Mouse (Mus musculus) intestine, embryonic 16.5 days (tissue): ENCODE measurements around the gene Il25. TPM values are rescaled to one million over a fixed set of nuclear protein-coding genes. Genes with fewer than 3 reads are reported as not detected.
"Not testable (repeated sequence)": the region's sequence is repeated elsewhere in the genome, so short reads cannot be mapped to it uniquely, and the experiment has no call there.

Experiments used
- ATAC-seq: fragments of 200-750 bp; cut with Nextera tagmentation; 2 replicates; pipeline ENCODE4 v1.8.0; 2017; ENCODE audit warnings: moderate TSS enrichment, moderate library complexity
- H3K27ac ChIP-seq: fragments of 300-500 bp; sonication (generic); 2 replicates; pipeline ENCODE4 v1.5.1; 2014; ENCODE audit warnings: mild to moderate bottlenecking, low read length
- H3K27me3 ChIP-seq: fragments of 300-500 bp; sonication (generic); replicated peaks from 2 replicates; pipeline ENCODE4 v1.6.1; 2014; ENCODE audit warnings: low read length, control low read depth, mixed read lengths; ENCODE audit not compliant: control insufficient read depth, insufficient read depth
- H3K36me3 ChIP-seq: fragments of 300-500 bp; sonication (generic); 2 replicates; pipeline ENCODE4 v1.6.1; 2014; ENCODE audit warnings: low read length, control low read depth; ENCODE audit not compliant: control insufficient read depth, insufficient read depth
- H3K4me1 ChIP-seq: fragments of 300-500 bp; sonication (generic); 2 replicates; pipeline ENCODE4 v1.6.1; 2014; ENCODE audit warnings: low read length, control low read depth, mixed read lengths; ENCODE audit not compliant: control insufficient read depth, insufficient read depth
- H3K4me2 ChIP-seq: fragments of 300-500 bp; sonication (generic); 2 replicates; pipeline ENCODE4 v1.6.1; 2014; ENCODE audit warnings: low read depth, low read length, control low read depth
- H3K4me3 ChIP-seq: fragments of 300-500 bp; sonication (generic); 2 replicates; pipeline ENCODE4 v1.5.1; 2014; ENCODE audit warnings: mild to moderate bottlenecking, low read length
- H3K9ac ChIP-seq: fragments of 300-500 bp; sonication (generic); 2 replicates; pipeline ENCODE4 v1.6.1; 2014; ENCODE audit warnings: low read depth, low read length
- H3K9me3 ChIP-seq: fragments of 300-500 bp; sonication (generic); 2 replicates; pipeline ENCODE4 v1.6.1; 2016; ENCODE audit warnings: low read length, control low read depth; ENCODE audit not compliant: control insufficient read depth
- WGBS: fragments of 180-500 bp; shearing (Covaris S2); extraction: QIAGEN DNeasy Blood & Tissue Kit; methylation state at CpG from one replicate; pipeline ENCODE4 v1.1.7; 2014; 5-methylcytosine and 5-hydroxymethylcytosine counted together
- microRNA counts: library from miRNA; unstranded; fragments of <30 nt; microRNA quantifications from one replicate; lab custom pipeline; 2016
- microRNA-seq: library from miRNA; unstranded; fragments of <30 nt; microRNA quantifications from one replicate; pipeline ENCODE4, GENCODE M21; 2016
- polyA plus RNA-seq: library from polyadenylated mRNA; unstranded; fragments of >200 nt; fragmentation: Nextera tagmentation; extraction: Ambion mirVana; gene quantifications from 2 replicates; pipeline ENCODE4 v1.2.1, GENCODE M21; 2015

The Il25 gene
- polyA plus RNA-seq, 1 experiment from 2014 or later, result not detected

DNA sequence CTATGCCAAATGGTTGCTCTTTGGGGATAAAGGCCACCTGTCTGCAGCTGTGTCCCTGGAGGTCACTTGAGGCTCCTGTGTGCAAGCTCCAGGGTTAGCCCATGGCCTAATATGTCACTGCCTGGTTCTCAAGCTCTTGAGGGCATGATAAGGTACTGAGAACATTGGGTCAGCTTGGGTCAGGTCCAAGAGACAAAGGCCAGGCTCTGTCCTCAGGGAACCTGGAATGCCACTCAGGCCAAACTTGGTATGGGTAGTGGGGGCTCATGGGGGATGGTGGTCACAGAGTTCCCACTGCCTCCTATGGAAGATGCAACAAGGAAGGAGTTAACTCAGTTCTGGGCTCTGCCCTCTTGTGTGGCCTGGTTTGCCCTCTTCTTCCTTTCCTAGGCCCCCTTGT lies 35.8 kb downstream of the Il25 start:
- H3K4me2 ChIP-seq, result no peak overlapping the region
- H3K36me3 ChIP-seq, result no peaks in the 10 kb centered on the region
- no peaks in the 10 kb centered on the region for H3K27me3 ChIP-seq
- no peaks in the 10 kb centered on the region for H3K4me1 ChIP-seq
- no peak overlapping the region for H3K9ac ChIP-seq
- H3K27ac ChIP-seq, result no peak overlapping the region
- ATAC-seq, result no peak
- no peaks in the 10 kb centered on the region for H3K9me3 ChIP-seq
- H3K4me3 ChIP-seq, result no peak overlapping the region

DNA sequence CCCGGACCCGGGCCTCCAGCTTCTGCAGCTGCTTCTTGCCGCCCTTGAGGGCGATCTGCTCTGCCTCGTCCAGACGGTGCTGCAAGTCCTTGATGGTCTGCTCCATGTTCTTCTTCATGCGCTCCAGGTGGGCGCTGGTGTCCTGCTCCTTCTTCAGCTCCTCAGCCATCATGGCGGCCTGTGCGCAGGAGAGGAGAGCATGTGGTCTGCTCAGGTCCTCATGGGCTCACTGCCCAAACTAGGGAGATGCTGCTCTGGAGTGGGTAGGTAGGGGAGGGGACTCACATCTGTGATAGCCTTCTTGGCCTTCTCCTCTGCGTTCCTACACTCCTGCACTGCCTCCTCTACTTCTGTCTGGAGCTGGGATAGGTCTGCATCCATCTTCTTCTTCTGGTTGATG lies 40.3 kb downstream of the Il25 start:
- not testable (repeated sequence) for H3K4me3 ChIP-seq, H3K9me3 ChIP-seq, H3K4me1 ChIP-seq, H3K27ac ChIP-seq, H3K4me2 ChIP-seq, H3K36me3 ChIP-seq, H3K27me3 ChIP-seq, H3K9ac ChIP-seq, ATAC-seq
- WGBS, result 93% methylated on average over 8 of the region's 11 CpGs

DNA sequence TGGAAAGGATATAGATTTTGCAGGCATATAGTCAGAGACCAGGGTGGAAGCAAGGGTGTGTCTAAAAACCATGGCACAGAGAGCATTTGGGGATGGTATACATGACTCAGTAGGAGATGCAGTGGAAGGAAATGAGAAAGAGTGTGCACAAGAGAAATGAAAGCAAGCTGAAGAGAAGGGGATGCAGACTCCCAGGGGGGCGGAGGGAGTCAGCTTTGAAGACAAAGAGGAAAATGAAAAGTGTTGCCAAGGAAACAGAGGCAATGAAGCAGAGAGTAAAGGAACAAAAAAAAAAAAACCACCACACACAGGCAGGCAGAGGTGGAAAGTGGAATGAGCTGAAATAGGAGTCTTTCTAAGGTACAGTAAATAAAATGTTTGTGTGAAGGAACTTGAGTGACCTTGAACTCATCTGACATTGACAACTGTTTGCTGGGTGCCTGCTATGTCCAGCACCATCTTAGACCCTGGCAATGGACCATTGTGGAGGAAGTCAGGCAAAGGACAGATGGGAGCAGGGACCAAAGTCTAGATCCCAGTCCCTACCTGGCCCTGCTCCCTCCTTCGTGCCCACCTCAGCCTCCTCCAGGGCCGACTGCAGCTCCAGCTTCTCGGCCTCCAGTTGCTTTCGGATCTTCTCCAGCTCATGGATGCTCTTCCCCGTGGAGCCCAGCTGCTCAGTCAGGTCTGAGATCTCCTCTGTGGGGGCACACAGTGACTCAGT lies 41.7 kb downstream of the Il25 start:
- no peak for ATAC-seq
- Histone ChIP-seq H3K27me3 (no peaks in the 10 kb centered on the region), H3K4me2 (no peak overlapping the region), H3K9me3 (no peaks in the 10 kb centered on the region), H3K36me3 (no peaks in the 10 kb centered on the region), H3K4me1 (no peaks in the 10 kb centered on the region), H3K4me3 (no peak overlapping the region), H3K27ac (no peak overlapping the region), H3K9ac (no peak overlapping the region)
- WGBS, result 82% methylated on average over 6 of the region's 6 CpGs

DNA sequence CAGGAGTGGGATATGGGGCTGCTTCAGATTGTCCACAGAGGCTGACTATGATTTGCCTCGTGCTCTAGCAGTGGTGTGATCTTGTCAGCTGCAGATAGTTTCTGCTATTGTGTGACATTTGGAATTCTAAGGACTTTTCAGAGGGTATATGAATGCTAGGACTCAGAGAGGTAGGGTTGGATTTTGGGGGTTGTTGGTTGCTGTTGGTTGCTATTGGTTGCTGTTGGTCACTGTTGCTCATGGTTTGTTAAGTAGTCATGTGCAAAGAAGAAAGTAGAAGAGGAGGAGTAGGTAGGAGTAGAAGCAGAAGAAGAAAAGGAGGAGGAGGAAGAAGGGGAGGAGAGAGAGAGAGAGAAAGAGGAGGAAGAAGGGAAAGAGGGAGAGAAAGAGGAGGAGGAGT lies 44.1 kb downstream of the Il25 start, which contains the start of gene Gm17428:
TSS of gene Gm17428 (plus strand) at position 301 of the 400 bp plus-strand sequence.
- Histone ChIP-seq H3K9ac (no peak within 1 kb of the TSS), H3K9me3 (no peaks in the 10 kb centered on the region), H3K4me2 (no peak within 1 kb of the TSS), H3K27ac (no peak within 1 kb of the TSS), H3K27me3 (no peaks in the 10 kb centered on the region), H3K36me3 (no peaks in the 10 kb centered on the region), H3K4me1 (no peaks in the 10 kb centered on the region), H3K4me3 (no peak within 1 kb of the TSS)
- WGBS, result 79% methylated on average over 1 of the region's 1 CpGs
- ATAC-seq, result no peak

DNA sequence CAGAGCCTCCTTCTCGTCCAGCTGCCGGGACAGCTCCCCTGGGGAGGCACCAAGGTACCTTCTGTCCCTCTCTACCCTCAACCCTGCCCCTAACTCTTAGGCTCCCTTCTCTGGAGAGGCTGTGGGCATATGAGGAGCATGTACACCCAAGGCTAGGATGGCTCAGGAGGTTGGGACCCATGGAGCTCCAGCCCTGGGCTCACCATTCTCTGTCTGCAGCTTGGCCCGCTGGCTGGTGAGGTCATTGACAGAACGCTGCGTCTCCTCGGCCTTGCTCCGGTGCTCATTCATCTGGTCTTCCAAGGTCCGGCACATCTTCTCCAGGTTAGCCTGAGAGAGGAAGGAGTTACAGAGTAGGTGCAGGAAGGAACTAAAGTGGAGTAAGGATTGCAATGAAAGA lies 46.2 kb downstream of the Il25 start:
- no peak for ATAC-seq
- H3K4me1 ChIP-seq, result no peaks in the 10 kb centered on the region
- no peak overlapping the region for H3K4me2 ChIP-seq
- H3K27me3 ChIP-seq, result no peaks in the 10 kb centered on the region
- no peak overlapping the region for H3K4me3 ChIP-seq
- WGBS, result 88% methylated on average over 8 of the region's 8 CpGs
- H3K36me3 ChIP-seq, result no peaks in the 10 kb centered on the region
- no peak overlapping the region for H3K9ac ChIP-seq
- no peaks in the 10 kb centered on the region for H3K9me3 ChIP-seq
- no peak overlapping the region for H3K27ac ChIP-seq

DNA sequence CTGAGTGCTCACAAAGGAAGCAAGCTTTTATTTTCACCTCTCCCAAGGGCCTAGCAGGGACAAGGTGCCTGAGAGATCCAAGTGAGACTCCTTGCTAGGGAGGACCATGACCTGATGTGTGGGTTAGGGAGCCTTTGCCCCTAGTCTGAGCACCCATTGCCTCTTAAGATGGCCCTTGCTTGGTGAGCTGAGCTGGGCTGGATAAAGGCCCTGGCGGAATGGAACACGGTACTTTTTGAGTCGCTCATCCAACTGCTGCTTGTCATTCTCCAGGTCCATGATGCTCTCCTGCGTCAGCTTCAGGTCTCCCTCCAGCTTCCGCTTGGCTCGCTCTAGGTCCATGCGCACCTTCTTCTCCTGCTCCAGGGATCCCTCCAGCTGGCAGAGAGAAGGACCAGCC lies 49.4 kb downstream of the Il25 start:
- no peak overlapping the region for H3K9ac ChIP-seq
- no peak overlapping the region for H3K27ac ChIP-seq
- no peak for ATAC-seq
- no peaks in the 10 kb centered on the region for H3K36me3 ChIP-seq
- H3K9me3 ChIP-seq, result no peaks in the 10 kb centered on the region
- H3K27me3 ChIP-seq, result no peaks in the 10 kb centered on the region
- 98% methylated on average over 7 of the region's 7 CpGs for WGBS
- no peak overlapping the region for H3K4me2 ChIP-seq
- H3K4me1 ChIP-seq, result no peaks in the 10 kb centered on the region
- no peak overlapping the region for H3K4me3 ChIP-seq

MicroRNA genes within 50 kb of the gene (microRNA counts, 519-probe panel; counts per million panel counts)
- microRNA mmu-miR-208a (lab: Ali Mortazavi, UCI) (2,272 counts per million, percentile 54 among the panel's probes with 10 or more counts), microRNA mmu-miR-208b (lab: Ali Mortazavi, UCI) (1,707 counts per million, percentile 24 among the panel's probes with 10 or more counts)

Small RNAs within 50 kb of the gene (microRNA-seq; reads per million reads assigned to microRNA genes)
- 3.6 reads per million, percentile 10 among the genes with 10 or more reads in this experiment for gene Mir208a
- 45.3 reads per million, percentile 38 among the genes with 10 or more reads in this experiment for gene Mir208b

Other genes with a start within 250 kb of the Il25 start
- gene 1700123O20Rik, start 246.5 kb upstream of the Il25 start, polyA plus RNA-seq, result 82.0 and 90.2 TPM in 2 replicates
- gene Acin1, start 245.8 kb upstream of the Il25 start, polyA plus RNA-seq, result 78.7 and 82.6 TPM in 2 replicates
- gene Gm29776, start 233.9 kb upstream of the Il25 start, polyA plus RNA-seq, result 0.07 and 0.15 TPM in 2 replicates
- gene Cebpe, start 220.5 kb upstream of the Il25 start, polyA plus RNA-seq, result 0.28 TPM in 1 of 2 replicates, not detected in the other
- 45.7 and 60.3 TPM in 2 replicates for gene Slc7a8, start 150.7 kb upstream of the Il25 start, polyA plus RNA-seq
- 0.13 TPM in 1 of 2 replicates, not detected in the other for gene Rnf212b, start 118.6 kb upstream of the Il25 start, polyA plus RNA-seq
- 6.1 and 10.2 TPM in 2 replicates for gene Homez, start 61.7 kb upstream of the Il25 start, polyA plus RNA-seq
- gene Ppp1r3e, start 55.1 kb upstream of the Il25 start, polyA plus RNA-seq, result 1.4 and 1.8 TPM in 2 replicates
- 5.1 and 5.8 TPM in 2 replicates for gene Bcl2l2, start 49.3 kb upstream of the Il25 start, polyA plus RNA-seq
- 0.49 and 0.76 TPM in 2 replicates for gene Gm20521, start 49.3 kb upstream of the Il25 start, polyA plus RNA-seq
- 79.8 and 84.7 TPM in 2 replicates for gene Pabpn1, start 40.2 kb upstream of the Il25 start, polyA plus RNA-seq
- 21.2 and 23.8 TPM in 2 replicates for gene Slc22a17, start 19.6 kb upstream of the Il25 start, polyA plus RNA-seq
- 17.1 and 18.0 TPM in 2 replicates for gene Efs, start 6.6 kb upstream of the Il25 start, polyA plus RNA-seq
- gene Cmtm5, start 3.6 kb downstream of the Il25 start, polyA plus RNA-seq, result 2.0 and 2.8 TPM in 2 replicates
- gene Myh6, start 34.2 kb downstream of the Il25 start, polyA plus RNA-seq, result 0.46 and 0.77 TPM in 2 replicates
- gene Gm17428, start 44.2 kb downstream of the Il25 start, polyA plus RNA-seq, result not detected in 2 replicates
- 2.6 and 4.1 TPM in 2 replicates for gene Myh7, start 61.9 kb downstream of the Il25 start, polyA plus RNA-seq
- 87.2 and 89.2 TPM in 2 replicates for gene Ngdn, start 82.8 kb downstream of the Il25 start, polyA plus RNA-seq
- 2.7 and 3.0 TPM in 2 replicates for gene Zfhx2, start 159.6 kb downstream of the Il25 start, polyA plus RNA-seq
- 17.9 and 20.7 TPM in 2 replicates for gene Thtpa, start 162.1 kb downstream of the Il25 start, polyA plus RNA-seq
- 106 and 120 TPM in 2 replicates for gene Ap1g2, start 173.9 kb downstream of the Il25 start, polyA plus RNA-seq
- gene Jph4, start 184.2 kb downstream of the Il25 start, polyA plus RNA-seq, result 0.82 and 1.2 TPM in 2 replicates